ENCODE assay signal across 22 mouse cellular contexts in the genomic region with DNA sequence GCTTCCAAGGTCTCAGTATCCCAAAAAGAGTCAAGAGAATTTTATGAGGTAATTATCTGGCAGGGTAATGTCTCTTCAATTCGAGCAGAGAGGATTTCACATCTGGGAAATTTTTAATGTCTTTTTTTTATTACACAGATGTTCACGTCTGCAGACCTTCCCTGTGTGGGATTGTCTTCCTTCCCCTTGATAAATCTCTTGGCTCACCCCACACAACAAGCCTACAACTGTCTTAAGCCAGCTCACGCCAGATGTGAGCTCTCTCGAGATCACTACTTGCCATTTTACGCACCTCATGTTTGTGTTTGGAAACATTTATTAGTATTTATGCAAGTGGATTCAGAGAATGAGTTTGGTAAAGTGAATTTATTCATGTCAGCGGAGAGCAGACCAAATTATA. TPM values are rescaled to one million over a fixed set of nuclear protein-coding genes. Genes with fewer than 3 reads are reported as not detected.
DNase-seq lines count a peak whose midpoint lies in the region; ATAC-seq lines count a peak whose summit lies in the region.
"Had no signal": no experiment of that assay in that cellular context is flagged by ENCODE, and none has a peak within 500 bp of the region (broad histone marks: within the 10 kb centered on the region; RNA-seq: fewer than 3 reads in every experiment).

No protein-coding gene starts in this region.

- H3K27me3 ChIP-seq in embryonic facial prominence, embryonic 14.5 days (replicated peaks; ENCODE audit: control insufficient read depth, insufficient read depth, low read length), result no peaks in the 10 kb centered on the region
- H3K27me3 ChIP-seq in embryonic facial prominence, embryonic 10.5 days (replicated peaks; ENCODE audit: low read depth, poor library complexity, severe bottlenecking), result no peaks in the 10 kb centered on the region
- H3K27me3 ChIP-seq in limb, embryonic 12.5 days, result no peaks in the 10 kb centered on the region
- no peaks in the 10 kb centered on the region for H3K27me3 ChIP-seq in limb, embryonic 10.5 days (ENCODE audit: low read depth, poor library complexity, severe bottlenecking)
- H3K27me3 ChIP-seq in limb, embryonic 15.5 days, result no peaks in the 10 kb centered on the region
- H3K27me3 ChIP-seq: embryonic facial prominence, embryonic 12.5 days; hindbrain, embryonic 12.5 days had no signal

- no peak overlapping the region for H3K9ac ChIP-seq in embryonic facial prominence, embryonic 14.5 days (ENCODE audit: low read depth, low read length)
- no peak overlapping the region for H3K9ac ChIP-seq in limb, embryonic 12.5 days (replicated peaks)
- H3K9ac ChIP-seq in limb, embryonic 15.5 days, result no peak overlapping the region
- H3K9ac ChIP-seq: embryonic facial prominence, embryonic 12.5 days; hindbrain, embryonic 12.5 days had no signal

- no peak overlapping the region for H3K4me3 ChIP-seq in embryonic facial prominence, embryonic 14.5 days (ENCODE audit: low read depth, low read length)
- H3K4me3 ChIP-seq in embryonic facial prominence, embryonic 10.5 days, result no peak overlapping the region
- no peak overlapping the region for H3K4me3 ChIP-seq in limb, embryonic 12.5 days (replicated peaks)
- no peak overlapping the region for H3K4me3 ChIP-seq in limb, embryonic 10.5 days
- no peak overlapping the region for H3K4me3 ChIP-seq in limb, embryonic 15.5 days
- H3K4me3 ChIP-seq: embryonic facial prominence, embryonic 12.5 days; hindbrain, embryonic 12.5 days had no signal

- no peak overlapping the region for H3K4me2 ChIP-seq in embryonic facial prominence, embryonic 14.5 days (ENCODE audit: low read depth, low read length)
- no peak overlapping the region for H3K4me2 ChIP-seq in limb, embryonic 12.5 days
- no peak overlapping the region for H3K4me2 ChIP-seq in limb, embryonic 15.5 days
- H3K4me2 ChIP-seq: embryonic facial prominence, embryonic 12.5 days; hindbrain, embryonic 12.5 days had no signal

- H3K4me1 ChIP-seq in embryonic facial prominence, embryonic 14.5 days (ENCODE audit: control insufficient read depth, insufficient read depth, low read length), result peaks cover 25% of the 10 kb centered on the region
- no peaks in the 10 kb centered on the region for H3K4me1 ChIP-seq in embryonic facial prominence, embryonic 10.5 days
- H3K4me1 ChIP-seq in limb, embryonic 12.5 days (replicated peaks), result 0 out of 2 replicates have a peak, but pooled peaks cover 4% of the 10 kb centered on the region
- peaks cover 5% of the 10 kb centered on the region; the same call in 1 of the 2 replicates for H3K4me1 ChIP-seq in limb, embryonic 10.5 days
- peaks cover 38% of the 10 kb centered on the region for H3K4me1 ChIP-seq in limb, embryonic 15.5 days
- H3K4me1 ChIP-seq: hindbrain, embryonic 12.5 days had no signal

- no peaks in the 10 kb centered on the region for H3K9me3 ChIP-seq in embryonic facial prominence, embryonic 14.5 days (ENCODE audit: control insufficient read depth, low read length)
- H3K9me3 ChIP-seq in embryonic facial prominence, embryonic 10.5 days, result no peaks in the 10 kb centered on the region
- H3K9me3 ChIP-seq in limb, embryonic 12.5 days, result no peaks in the 10 kb centered on the region
- H3K9me3 ChIP-seq in limb, embryonic 10.5 days (replicated peaks), result no peaks in the 10 kb centered on the region
- no peaks in the 10 kb centered on the region for H3K9me3 ChIP-seq in limb, embryonic 15.5 days
- H3K9me3 ChIP-seq: embryonic facial prominence, embryonic 12.5 days; G1E; hindbrain, embryonic 12.5 days had no signal

- WGBS in embryonic facial prominence, embryonic 14.5 days, result 46% methylated on average over 6 of the region's 6 CpGs
- 85% methylated on average over 6 of the region's 6 CpGs for WGBS in embryonic facial prominence, embryonic 10.5 days
- 47% methylated on average over 6 of the region's 6 CpGs for WGBS in limb, embryonic 12.5 days
- 77% methylated on average over 6 of the region's 6 CpGs for WGBS in limb, embryonic 10.5 days
- 28% methylated on average over 6 of the region's 6 CpGs for WGBS in limb, embryonic 15.5 days

- peak; percentile 84 for DNase-seq in embryonic facial prominence, embryonic 14.5 days (ENCODE audit: low spot score)
- DNase-seq in embryonic facial prominence, embryonic 10.5 days (ENCODE audit: low spot score), result no peak
- no peak for DNase-seq in limb, embryonic 10.5 days (ENCODE audit: low spot score)
- no peak for DNase-seq in layer of hippocampus, adult 9-11 months
- no peak for DNase-seq in thymus, postnatal 14 days
- DNase-seq: adrenal gland, adult 8-10 months; adrenal gland, postnatal 36 days; B cell, adult 2 months; cerebellum, adult 11 months; cerebellum, adult 8-10 months; cerebellum, postnatal 14 days; embryo, embryonic 11 days; gastrocnemius, postnatal 14 days; heart, postnatal 4 days had no signal

- no peaks in the 10 kb centered on the region for H3K36me3 ChIP-seq in embryonic facial prominence, embryonic 14.5 days (ENCODE audit: control insufficient read depth, insufficient read depth, low read length)
- H3K36me3 ChIP-seq in embryonic facial prominence, embryonic 10.5 days (replicated peaks), result no peaks in the 10 kb centered on the region
- no peaks in the 10 kb centered on the region for H3K36me3 ChIP-seq in limb, embryonic 12.5 days
- no peaks in the 10 kb centered on the region for H3K36me3 ChIP-seq in limb, embryonic 10.5 days
- no peaks in the 10 kb centered on the region for H3K36me3 ChIP-seq in limb, embryonic 15.5 days
- H3K36me3 ChIP-seq: embryonic facial prominence, embryonic 12.5 days; G1E; hindbrain, embryonic 12.5 days had no signal

- ATAC-seq in embryonic facial prominence, embryonic 14.5 days (ENCODE audit: low read depth), result peak; percentile 24; the same call in 1 of the 2 replicates
- ATAC-seq in limb, embryonic 12.5 days (ENCODE audit: insufficient number of reproducible peaks, insufficient read depth, low FRiP score, low TSS enrichment, low read depth), result no peak
- peak; percentile 66; the same call in 1 of the 2 replicates for ATAC-seq in limb, embryonic 15.5 days (ENCODE audit: insufficient number of reproducible peaks, low FRiP score, low TSS enrichment, low read depth)
- ATAC-seq: CD4-positive, CD25-positive, alpha-beta regulatory T cell, adult 4 months; forebrain, embryonic 14.5 days; hindbrain, embryonic 16.5 days had no signal

- no peak overlapping the region for H3K27ac ChIP-seq in embryonic facial prominence, embryonic 14.5 days (replicated peaks; ENCODE audit: low read depth, low read length)
- H3K27ac ChIP-seq in embryonic facial prominence, embryonic 10.5 days (replicated peaks), result no peak overlapping the region
- peak overlapping the region; percentile 31; the same call in 1 of the 2 replicates for H3K27ac ChIP-seq in limb, embryonic 12.5 days
- H3K27ac ChIP-seq in limb, embryonic 10.5 days, result no peak overlapping the region
- H3K27ac ChIP-seq in limb, embryonic 15.5 days, result peak overlapping the region; percentile 14; the same call in 1 of the 2 replicates
- H3K27ac ChIP-seq: embryonic facial prominence, embryonic 12.5 days; hindbrain, embryonic 12.5 days had no signal

RNA-seq across cellular contexts. Expression of gene Rpl31, which starts 45.7 kb away (rescaled TPM):
- 754 and 803 TPM in 2 replicates for polyA plus RNA-seq in embryonic facial prominence, embryonic 14.5 days (2014; fragmentation: Nextera tagmentation; extraction: Ambion mirVana)
- polyA plus RNA-seq in embryonic facial prominence, embryonic 10.5 days (2016; fragmentation: Nextera tagmentation; extraction: Ambion mirVana), result 487 and 499 TPM in 2 replicates
- polyA plus RNA-seq in limb, embryonic 12.5 days (2016; fragmentation: Nextera tagmentation; extraction: Ambion mirVana), result 525 and 543 TPM in 2 replicates
- 467 and 570 TPM in 2 replicates for polyA plus RNA-seq in limb, embryonic 10.5 days (2016; fragmentation: Nextera tagmentation; extraction: Ambion mirVana)
- 393 and 551 TPM in 2 replicates for polyA plus RNA-seq in limb, embryonic 15.5 days (2015; fragmentation: Nextera tagmentation; extraction: Ambion mirVana)

Comparison
In these comparisons a context has a peak if more than half of its experiments do, and no peak if none do; other contexts are left out.
1. H3K27ac ChIP-seq: peak in limb, embryonic 12.5 days (single experiment) and limb, embryonic 15.5 days (single experiment); none in embryonic facial prominence, embryonic 14.5 days (single experiment), embryonic facial prominence, embryonic 10.5 days (single experiment) and limb, embryonic 10.5 days (single experiment).